Mouse (Mus musculus) urinary bladder, postnatal 14 days (tissue): ENCODE data around the gene Hoxa9.

Source experiments
- DNase-seq: peaks from one replicate; pipeline ENCODE4 v3.0.0; 2021; ENCODE audit warnings: low spot score

The Hoxa9 gene

DNA sequence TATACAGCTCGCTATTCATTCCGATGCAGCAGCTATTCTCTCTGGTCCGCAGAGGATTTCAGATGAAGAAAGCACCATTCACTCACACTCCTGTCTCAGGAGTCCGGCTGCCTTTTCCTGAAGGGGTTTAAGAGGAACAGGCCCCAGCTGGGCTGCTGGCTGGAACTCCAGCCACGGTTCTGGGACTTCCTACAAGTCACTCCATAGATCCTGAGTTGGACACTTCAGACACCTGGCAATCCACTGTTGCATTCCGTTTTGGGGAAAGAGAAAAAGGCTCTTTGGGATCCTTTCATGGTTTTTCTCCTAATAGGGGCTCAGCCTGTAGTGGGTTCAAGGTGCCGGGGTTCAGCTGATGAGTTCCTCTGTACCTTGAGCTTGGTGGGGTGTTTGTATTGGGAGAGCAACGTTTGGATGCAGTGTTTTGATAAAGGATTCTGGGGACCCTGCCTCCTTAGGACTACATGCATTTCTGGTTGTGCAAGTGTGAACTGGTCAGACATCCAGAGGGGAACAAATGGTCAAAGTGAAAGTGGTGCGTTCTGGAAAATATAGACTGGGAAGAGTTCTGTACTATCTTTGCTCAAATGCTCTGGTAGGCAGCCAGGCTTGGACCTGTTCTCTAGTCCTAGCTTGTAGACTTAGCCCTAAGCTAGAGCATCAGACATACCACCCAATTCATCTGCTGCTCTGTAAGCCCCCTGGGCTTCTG, 31.0 kb upstream of the Hoxa9 start:
- no peak for DNase-seq

DNA sequence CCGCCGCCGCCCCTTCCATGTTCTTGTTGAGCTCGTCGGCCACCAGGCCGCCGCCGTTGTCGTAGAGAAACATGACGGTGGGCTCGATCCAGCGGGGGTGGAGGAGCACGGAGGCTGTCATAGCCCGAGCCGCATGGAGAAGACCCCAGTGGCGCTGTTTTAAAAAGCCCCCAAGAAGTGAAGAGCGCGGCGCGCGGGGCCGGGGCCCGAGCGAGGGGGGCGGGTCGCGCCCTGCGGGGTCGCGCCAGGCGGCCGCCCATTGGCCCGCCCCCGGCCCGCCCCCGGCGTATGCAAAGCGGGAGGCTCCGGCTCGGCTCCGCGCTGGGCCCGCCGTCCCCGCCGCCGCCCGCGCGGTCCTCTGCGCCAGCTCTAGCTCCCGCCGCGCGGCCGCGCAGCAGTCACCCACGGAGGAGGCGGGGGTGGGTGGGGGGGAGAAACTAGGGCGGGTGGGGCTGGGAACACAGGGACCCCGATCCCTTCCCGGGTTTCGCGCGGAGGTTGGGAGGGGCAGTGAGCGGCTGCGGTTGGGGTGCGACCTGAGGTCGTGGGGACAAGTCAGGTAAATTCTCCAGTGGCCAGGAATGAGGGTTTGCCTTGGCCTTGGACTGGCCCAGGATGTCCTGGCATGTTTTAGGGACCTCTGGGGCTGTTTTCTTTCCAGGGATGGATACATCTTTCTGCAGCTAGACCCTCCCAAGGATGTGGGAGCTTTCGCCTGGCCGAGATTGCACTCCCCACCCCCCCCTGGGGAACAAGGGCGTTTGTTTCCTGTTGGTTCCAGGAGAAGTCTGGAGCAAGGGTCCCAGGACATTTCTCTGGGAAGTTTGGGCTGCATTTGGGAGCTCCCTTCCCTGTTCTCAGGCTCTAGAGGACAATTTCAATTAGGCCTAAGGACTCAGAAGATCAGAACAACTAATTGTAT, 30.0 kb upstream of the Hoxa9 start, which contains the start of gene Hoxa13:
Gene Hoxa13, minus strand, starts transcription at position 227 of the 922 bp plus-strand sequence.
- peak; percentile 74 for DNase-seq

DNA sequence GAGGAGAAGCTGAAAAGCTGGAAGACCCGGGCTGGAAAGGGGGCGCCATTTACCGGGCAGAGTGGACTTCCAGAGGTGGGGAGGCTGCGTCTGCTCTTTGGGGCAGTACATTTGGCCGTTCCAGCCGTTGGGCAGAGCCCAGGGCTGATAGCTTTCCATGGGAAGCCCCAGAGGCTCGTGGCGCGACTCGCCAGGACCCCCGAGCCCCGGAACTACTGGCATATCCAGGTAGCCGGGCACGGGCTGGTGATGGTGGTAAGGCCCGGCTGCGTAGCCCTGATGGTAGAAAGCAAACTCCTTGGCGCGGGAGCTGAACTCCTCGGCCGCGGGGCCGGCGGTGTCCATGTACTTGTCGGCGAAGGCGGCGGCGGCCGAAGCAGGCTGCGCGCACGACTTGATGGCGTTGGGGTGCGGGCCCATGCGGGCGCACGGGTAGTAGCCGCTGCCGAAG, 28.9 kb upstream of the Hoxa9 start:
- DNase-seq, result peak; percentile 59

DNA sequence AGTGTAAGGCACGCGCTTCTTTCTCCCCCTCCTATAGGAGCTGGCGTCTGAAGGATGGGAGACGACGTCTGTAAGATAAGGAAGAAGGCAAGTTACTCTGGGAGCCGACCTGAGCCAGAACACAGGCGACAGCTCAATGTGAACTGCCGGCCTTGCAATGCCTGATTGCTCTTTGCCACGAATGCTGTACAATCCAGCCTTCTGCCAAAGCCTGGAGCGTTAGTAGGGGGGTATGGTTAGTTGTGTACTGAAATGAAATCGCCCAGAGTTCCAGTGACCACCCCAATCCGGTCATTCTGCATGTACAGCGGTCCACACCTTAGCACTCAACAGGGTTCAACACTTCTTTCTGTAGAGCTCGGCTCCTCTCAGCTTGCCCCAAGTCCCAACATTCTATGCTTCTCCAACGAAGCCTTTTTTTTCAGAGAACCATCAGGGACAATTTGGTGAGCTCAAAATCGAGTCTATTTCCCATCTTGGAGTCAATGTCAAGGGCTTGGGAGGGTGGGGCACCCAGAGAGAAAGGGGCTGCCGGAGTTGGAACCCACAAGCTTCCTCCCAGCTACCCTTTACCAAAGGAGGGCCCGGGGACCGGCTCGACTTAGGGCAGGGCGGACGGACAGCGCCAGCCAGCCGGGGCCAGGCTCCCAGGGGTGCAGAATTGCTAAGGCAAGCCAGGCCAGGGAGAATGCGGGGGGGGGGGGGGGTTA, 28.3 kb upstream of the Hoxa9 start:
- DNase-seq, result no peak

DNA sequence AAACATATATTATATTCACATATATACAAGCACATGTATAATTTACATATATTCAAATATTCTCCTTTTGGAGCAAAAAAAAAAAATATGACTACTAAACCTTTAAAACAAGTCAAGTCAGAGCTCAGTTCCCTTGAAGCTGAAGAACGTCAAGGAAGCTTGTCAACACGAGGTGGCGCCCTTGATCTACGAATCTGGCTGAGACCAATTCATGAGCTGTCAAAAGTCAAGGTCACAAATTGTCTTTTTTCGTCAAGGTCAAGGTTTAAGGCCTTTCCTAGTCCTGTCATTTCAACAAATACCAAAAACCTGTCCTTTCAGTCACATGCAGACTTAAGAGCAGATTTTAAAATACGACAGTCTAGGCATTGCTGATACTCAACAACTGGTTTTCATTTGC, 26.1 kb upstream of the Hoxa9 start:
- DNase-seq, result peak; percentile 91

DNA sequence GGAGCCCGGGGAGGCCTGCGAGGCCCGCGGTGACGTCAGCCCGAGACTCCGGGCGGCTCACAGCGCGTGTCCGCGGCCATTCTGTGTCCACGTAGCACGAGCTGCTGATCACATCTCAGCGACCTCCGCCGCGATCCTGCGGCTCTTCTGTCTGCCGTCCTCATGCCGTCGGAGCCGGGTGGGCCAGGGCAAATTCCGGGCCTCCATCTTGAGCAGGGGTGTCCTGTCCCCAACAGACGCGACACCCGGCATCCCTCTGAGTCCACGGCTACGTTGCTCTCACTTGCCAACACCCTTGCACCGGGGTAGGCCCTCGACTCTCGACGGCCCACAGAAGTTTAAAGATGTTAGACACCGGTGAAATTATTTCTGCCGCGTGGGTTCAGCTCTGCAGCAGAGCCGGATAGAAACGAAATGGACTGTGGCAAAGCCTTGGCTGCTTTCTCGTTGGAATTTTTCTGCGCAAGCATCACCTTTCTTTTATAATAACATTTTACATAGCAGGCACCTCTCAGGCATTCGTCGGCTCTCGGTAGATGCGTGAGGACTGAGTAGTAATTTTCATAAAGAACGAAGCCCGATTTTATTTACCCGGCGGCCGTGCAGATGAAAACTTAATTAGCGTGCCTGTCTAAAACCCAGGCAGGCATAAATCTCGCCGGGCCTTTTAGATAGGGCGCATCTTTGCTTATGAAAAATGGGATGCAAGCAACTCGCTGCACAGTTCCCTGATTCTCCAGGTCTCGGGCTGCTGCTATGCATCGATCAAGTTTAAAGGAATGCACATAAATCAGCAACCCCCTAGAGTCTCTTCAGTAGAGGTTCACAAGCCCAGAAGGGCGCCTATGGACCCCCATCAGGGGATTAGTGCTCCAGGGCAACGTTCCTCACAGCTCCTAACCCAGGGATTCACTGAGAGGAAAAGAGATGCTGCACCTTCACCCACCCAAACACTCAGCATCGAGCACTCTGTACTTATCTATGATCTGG, 22.9 kb upstream of the Hoxa9 start:
- DNase-seq, result peak; percentile 74

DNA sequence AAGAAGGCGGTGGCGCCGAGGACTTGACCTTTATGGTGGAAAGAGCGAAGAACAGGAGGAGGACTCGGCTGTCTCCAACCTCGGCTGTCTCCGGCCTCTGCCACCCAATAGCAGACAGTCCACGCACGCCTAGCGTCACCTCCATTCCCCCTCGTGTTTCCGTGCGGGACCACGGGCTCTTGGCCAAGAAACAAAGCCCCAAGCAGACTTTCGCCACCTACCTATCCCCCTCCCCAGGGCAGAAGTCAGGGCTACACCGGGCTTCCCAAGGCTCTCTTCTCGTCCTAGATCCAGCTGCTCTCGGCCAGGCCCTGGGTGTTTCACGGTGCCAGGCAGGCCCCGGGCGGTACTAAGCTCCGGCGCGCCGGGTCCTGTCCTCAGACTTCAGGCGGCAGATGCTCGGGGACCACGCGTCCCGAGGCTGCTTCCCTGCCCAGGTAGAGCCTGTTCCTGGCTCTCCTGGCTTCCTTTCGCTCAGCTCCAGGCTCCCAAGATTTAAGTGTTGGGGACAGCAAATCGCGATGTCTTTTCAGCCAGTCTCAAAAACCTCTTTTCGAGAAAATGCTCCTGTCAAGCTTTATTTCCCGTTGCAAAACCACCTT, 22.0 kb upstream of the Hoxa9 start:
- peak; percentile 53 for DNase-seq

DNA sequence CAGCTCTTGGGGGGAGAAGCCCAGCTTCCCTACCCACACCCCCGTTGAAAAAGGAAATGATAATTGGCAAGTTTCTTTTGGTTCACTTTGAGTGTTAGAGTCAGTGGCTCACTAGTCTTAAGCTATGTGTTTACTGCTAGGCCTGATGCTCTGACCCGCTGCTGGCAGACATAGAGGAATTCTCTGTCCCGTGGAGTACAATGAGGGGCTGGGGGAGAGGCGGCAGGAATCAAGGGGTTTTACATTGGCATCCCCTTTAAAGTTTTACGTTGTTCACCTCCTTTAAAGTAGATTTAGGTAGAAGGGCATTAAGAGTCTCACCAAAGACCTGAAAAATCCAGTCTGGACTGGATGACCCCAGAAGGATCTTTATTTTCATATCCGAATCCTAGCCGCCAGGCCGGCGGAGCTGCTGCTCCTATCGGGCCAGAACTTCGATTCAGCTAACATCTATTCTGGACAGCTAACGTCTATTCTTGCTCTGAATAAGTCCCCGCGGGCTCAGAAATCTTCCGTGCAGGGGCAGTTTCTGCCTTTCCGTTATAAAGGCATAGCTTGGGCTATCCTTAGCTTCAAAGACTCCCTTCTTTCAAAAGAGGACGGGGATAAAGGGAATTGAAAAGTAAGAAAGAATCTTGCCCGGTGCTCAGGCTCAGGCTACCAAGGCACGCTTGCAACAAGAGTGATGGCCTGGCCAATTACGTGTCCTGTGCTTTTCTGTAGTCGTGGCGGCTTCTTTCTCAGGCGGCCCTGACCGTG, 21.3 kb upstream of the Hoxa9 start:
- peak; percentile 35 for DNase-seq

DNA sequence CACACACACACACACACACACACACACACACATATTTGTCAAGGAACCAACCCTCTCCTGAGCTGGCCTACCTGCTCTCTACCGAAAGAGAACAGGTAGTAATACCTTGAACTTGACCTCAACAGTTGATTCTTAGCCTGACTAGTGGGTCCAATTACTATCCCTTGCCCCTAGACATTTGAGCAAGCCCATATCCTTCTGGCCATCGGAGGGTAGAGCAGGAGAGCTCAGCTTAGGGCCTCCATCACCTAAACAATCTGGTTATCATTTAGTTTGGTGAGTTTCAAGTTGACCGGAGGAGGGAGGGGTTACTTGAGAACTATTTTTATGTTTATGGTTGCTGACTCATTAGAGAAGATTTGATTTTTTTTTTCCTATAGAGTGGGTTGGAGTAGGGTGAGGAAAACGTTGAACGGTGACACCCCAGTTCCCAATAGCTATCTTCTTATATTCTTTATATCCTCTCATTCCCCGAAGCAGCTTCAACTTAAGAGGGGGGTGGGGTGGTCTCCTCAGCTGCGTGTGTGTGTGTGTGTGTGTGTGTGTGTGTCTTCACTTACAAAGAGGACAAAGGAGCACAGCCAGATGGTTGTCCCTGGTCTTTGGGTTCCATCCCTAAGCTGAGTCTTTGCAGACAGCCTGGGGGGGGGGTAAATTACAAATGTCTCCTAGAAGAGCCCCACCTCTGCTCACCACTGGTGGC, 20.4 kb upstream of the Hoxa9 start:
- no peak for DNase-seq

DNA sequence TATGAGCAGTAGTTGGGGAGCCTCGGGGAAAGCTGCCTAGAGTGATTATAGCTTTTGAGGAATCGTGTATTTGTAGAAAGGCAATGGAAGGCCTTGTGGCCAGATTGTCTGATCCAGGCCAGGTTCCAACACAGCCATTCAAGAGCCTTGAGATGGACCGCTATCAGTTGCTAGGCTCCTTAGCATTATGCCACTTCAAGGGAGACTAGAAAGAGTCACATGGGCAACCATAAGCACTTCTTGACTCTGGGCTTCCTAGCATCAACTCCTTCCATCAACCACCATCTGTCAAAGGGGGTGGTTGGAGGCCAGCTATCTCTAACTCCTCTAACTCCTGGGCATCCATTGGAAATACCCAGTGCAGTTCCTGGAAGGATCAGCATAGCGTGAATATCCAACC, 18.9 kb upstream of the Hoxa9 start:
- DNase-seq, result no peak

DNA sequence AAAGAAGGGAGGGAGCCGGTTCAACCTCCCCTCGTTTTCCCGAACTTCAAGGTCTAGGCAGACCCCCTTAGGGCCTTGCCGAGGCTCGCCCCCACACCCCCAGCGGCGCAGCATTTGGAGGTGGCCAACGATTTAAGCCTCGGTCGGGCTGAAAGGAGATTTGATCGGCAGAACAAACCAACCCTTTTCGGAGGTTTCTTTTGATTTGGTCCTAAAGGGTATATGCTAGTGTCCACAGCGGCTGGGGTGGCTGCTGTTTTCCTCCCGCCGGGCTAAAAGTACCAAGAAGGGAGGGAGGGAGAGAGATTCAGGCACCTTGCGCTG, 18.5 kb upstream of the Hoxa9 start:
- no peak for DNase-seq

DNA sequence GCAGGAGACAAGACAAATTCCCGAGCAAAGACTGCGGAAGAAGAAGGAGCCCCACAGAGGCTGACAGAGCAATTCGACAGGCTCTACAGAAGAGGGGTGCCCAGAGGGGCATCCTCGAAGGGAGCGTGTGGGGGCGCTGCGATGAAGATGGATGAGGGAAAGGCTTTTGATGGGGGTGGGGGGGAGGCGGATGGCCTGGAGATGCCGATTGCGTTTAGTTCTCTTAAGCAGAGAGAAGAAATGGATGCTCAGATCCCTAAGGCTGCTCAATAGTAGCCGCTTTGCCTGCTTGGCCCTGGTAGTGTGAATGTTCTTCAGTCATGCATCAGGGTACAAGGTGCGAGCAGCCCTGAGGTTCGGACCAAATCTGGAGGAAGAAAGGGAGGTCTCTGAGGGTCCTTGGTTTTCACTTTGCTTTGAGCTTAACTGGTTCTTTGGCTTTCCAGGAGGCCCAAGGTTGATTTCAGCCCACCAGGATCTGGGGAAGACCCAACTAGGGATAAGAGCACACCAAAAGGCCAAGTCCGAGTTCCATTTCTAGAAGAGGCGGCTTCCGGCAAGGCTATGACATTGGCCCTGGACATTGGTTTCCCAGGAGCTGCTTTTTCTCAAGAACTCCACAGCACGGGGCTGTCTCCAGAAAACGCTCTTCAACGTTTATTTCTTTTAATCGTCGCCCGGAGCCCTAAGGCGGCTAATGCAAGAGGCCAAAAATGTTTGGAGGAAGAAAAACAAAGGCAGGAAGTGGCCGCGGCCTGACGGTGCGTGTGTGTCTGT, 17.9 kb upstream of the Hoxa9 start:
- peak; percentile 51 for DNase-seq

DNA sequence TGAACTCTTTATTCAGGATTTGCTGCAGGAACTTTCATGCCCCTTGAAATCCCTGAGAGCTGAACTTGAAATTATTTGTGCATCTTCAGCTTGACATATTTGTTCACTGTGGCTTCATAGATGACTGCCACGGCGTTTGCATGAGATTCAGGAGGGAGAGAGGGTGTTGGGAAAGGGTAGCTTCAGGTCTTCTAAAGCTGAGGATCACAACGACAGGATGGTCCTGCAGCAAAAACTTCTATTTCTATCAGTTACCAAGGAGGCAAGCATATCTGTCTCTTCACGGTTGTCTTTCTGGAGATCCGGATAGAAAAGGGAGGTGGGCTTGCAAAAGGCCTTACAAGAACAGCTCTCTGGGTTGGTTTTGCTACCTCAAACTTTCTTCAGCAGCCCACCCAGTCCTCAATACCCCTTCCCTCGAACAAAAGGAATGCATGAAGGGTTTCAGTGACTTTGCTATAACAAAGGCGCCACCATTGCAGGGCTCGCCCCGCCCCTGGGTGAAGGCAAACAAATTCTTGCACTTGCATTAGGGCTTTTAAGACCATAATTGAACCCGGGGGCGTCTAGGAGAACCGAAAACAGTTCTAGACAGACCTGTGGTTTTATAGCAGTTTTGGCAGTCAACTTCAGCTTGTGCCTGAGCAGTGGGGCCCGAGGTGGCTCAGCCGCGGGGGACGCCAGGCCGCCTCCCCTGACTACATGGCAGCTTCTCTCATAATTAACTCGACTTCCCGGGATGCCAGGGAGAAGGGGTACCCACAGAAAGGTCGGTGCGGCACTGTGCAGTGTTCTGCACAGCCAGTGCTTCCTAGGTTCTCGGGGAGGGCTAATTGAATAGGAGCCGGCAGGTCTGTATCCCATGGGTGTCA, 17.1 kb upstream of the Hoxa9 start:
- peak; percentile 50 for DNase-seq

DNA sequence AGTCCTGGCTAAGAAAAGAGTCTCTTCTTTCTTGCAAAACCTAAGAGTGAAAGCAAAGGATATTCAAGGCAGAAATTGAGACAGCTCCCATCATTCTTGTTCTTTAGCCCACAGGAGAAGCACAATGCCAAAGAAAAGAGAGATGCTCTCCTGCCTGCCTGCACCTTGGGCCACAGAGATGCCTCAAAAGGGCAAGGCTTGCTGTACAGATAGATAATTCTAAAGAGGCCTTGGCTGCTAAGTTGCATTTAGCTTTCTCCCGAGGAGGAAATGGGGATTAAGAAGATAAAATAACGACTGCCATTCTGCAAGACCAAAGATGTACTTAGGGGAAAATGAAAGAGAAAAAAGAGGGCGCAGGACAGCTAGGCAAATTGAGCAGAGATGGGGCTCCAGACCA, 16.0 kb upstream of the Hoxa9 start:
- DNase-seq, result no peak

DNA sequence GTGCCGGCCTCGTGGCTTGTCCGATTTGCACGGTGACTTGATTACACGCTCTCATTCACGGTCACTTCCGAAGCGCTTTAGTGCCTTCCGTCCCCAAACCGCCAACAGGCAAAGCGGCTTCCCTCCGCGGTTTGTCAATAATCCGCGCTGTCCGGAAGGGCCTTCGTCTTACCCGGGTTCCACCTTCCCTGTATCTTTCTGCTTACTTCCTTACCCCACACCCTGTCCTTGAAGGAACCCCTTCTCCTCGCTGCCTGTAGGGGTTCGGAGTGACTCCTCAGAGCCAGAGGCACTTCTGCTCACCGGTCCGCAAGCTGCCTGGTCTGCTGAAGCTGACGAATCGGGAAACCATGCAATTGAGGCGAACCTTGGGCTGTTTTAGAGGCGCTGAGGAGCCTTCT, 15.5 kb upstream of the Hoxa9 start:
- DNase-seq, result peak; percentile 39

DNA sequence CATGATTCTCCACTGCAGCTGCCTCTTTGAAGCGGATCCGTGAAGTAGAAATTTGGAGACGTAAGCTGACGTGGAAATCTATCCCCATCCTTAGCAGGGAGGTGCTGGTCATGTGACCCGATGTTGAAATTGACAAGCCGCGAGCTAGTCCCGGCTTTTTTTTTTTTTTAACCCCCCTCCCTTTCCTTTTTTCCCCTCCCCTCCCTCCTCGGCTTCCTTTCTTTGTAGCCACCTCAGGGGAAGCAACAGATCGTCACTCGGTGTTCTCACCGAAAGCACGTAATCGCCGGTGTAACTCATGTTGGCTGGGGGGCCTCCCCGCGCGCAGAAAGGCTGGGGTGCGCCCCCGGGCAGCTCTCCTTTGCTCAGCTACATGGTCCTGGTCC, 14.9 kb upstream of the Hoxa9 start, which contains the start of gene Hoxa11:
Gene Hoxa11, minus strand, starts transcription at position 54 of the 386 bp plus-strand sequence.
- peak; percentile 78 for DNase-seq

DNA sequence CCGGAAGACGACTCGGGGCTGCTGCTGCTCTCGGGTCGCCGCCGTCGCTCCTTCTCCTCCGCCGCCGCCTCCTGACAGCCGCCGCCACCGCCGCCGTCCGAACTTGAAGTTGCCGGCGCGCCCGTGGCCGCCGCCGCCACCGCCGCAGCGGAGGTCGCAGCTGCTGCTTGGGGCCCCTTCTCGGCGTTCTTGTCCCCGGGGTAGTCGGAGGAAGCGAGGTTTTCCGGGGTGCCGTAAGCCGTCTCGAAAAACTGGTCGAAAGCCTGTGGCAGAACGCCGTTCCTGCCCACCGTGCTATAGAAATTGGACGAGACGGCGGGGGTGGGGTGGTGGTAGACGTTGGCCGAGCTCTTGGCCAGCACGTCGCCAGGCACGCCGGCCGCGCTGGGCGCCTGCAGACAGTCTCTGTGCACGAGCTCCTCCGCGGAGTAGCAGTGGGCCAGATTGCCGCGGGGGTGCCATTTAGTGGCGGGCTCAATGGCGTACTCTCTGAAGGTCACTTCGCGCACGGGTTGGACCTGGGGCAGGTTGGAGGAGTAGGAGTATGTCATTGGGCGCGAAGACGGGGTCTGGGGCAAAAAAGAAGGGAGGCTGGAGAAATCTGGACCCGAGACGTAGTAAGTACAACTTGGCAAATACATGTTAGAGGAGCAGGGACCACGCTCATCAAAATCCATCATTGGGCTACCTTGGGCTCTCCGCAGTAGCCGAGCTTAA, 14.3 kb upstream of the Hoxa9 start:
- DNase-seq, result peak; percentile 55
